Mouse (Mus musculus) stomach, postnatal 0 days (tissue): Measurements from ENCODE around the gene Tmem139. TPM values are rescaled to one million over a fixed set of nuclear protein-coding genes. Genes with fewer than 3 reads are reported as not detected.
A peak's percentile ranks its signal among the peaks of the same experiment; 100 is the strongest.

Experiments
- ATAC-seq: fragments of 200-750 bp; cut with Nextera tagmentation; 2 replicates; pipeline ENCODE4 v1.8.0; 2017; ENCODE audit not compliant: low FRiP score, low TSS enrichment
- DNase-seq: peaks from one replicate; pipeline ENCODE4 v3.0.0-alpha.2; 2016; ENCODE audit warnings: low spot score
- H3K27ac ChIP-seq: fragments of 300-500 bp; sonication (generic); replicated peaks from 2 replicates; pipeline ENCODE4 v1.5.1; 2014; ENCODE audit warnings: mild to moderate bottlenecking, control low read depth
- H3K27me3 ChIP-seq: fragments of 300-500 bp; sonication (generic); 2 replicates; pipeline ENCODE4 v1.6.1; 2014; ENCODE audit warnings: low read length; ENCODE audit not compliant: control insufficient read depth, insufficient read depth
- H3K36me3 ChIP-seq: fragments of 300-500 bp; sonication (generic); 2 replicates; pipeline ENCODE4 v1.6.1; 2014; ENCODE audit warnings: low read length, mixed read lengths; ENCODE audit not compliant: control insufficient read depth, insufficient read depth
- H3K4me1 ChIP-seq: fragments of 300-500 bp; sonication (generic); replicated peaks from 2 replicates; pipeline ENCODE4 v1.6.1; 2014; ENCODE audit warnings: antibody characterized with exemption; ENCODE audit not compliant: control insufficient read depth, insufficient read depth
- H3K4me2 ChIP-seq: fragments of 300-500 bp; sonication (generic); replicated peaks from 2 replicates; pipeline ENCODE4 v1.6.1; 2014; ENCODE audit warnings: low read depth, mild to moderate bottlenecking, control low read depth, moderate library complexity
- H3K4me3 ChIP-seq: fragments of 300-500 bp; sonication (generic); 2 replicates; pipeline ENCODE4 v1.5.1; 2014; ENCODE audit warnings: low read depth, low read length, control low read depth
- H3K9ac ChIP-seq: fragments of 300-500 bp; sonication (generic); 2 replicates; pipeline ENCODE4 v1.6.1; 2014; ENCODE audit warnings: mild to moderate bottlenecking, low read length, control low read depth, mixed read lengths
- H3K9me3 ChIP-seq: fragments of 300-500 bp; sonication (generic); 2 replicates; pipeline ENCODE4 v1.6.1; 2016; ENCODE audit warnings: low read length; ENCODE audit not compliant: control insufficient read depth
- CTCF ChIP-seq: IDR thresholded peaks from 2 replicates; pipeline ENCODE4 v1.5.1; 2016; ENCODE audit warnings: antibody characterized with exemption, low read depth, mild to moderate bottlenecking, moderate library complexity
- EP300 ChIP-seq: optimal IDR thresholded peaks from 2 replicates; pipeline ENCODE3; 2016; ENCODE audit warnings: antibody characterized with exemption
- WGBS: fragments of 180-500 bp; shearing (Covaris S2); extraction: QIAGEN DNeasy Blood & Tissue Kit; methylation state at CpG from one replicate; pipeline ENCODE4 v1.1.7; 2014; 5-methylcytosine and 5-hydroxymethylcytosine counted together
- polyA plus RNA-seq: library from polyadenylated mRNA; unstranded; fragments of >200 nt; fragmentation: Nextera tagmentation; extraction: Ambion mirVana; gene quantifications from 2 replicates; pipeline ENCODE4 v1.2.1, GENCODE M21; 2015

Tmem139 gene
- polyA plus RNA-seq, 1 experiment from 2014 or later = 24.6 TPM

DNA sequence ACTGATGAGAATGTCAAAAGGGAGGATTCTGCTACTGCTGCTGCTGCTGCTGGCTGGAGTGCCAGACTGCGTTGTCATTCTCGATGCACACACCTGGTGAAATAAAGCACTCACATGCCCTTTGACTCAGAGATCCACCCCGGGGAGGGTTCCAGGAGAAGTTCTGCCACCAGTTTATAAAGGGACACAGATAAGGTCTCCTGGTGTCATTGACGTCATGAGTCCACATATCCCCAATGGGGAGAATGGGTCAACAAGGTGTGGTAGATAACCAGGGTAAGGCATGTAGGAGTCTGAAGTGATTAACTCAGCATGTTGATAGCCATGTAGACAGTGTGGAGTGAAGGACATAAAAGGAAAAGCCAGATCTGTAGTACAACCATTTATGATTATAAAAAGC is 32.2 kb upstream of the Tmem139 start:
- Histone ChIP-seq H3K9me3 (no peaks in the 10 kb centered on the region), H3K4me1 (no peaks in the 10 kb centered on the region), H3K27me3 (no peaks in the 10 kb centered on the region), H3K4me3 (no peak overlapping the region), H3K27ac (no peak overlapping the region), H3K4me2 (no peak overlapping the region), H3K9ac (no peak overlapping the region), H3K36me3 (no peaks in the 10 kb centered on the region)
- peak; percentile 91 for ATAC-seq
- TF ChIP-seq CTCF (no peak), EP300 (no peak)
- 54% methylated on average over 4 of the region's 4 CpGs for WGBS
- peak; percentile 50 for DNase-seq

DNA sequence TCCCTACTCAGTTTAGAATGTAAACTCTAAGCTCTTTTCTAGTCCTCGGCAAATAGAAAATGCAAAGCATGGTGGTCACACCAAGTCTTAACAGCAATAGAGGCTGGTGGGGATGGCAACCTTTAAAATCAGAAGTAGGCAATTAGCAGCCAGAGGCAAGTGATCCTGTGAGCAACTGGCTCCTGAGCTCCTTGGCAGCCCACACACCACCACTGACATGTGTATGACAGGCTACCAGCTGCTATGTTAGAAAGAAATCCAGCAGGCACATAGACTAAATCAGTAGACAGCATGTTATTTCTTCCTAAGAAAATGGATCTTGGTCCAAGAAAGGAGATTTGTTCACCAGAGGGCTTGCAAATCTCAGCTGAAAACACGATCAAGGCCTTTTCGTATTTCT is 30.6 kb upstream of the Tmem139 start:
- Histone ChIP-seq H3K27me3 (no peaks in the 10 kb centered on the region), H3K36me3 (no peaks in the 10 kb centered on the region), H3K4me2 (no peak overlapping the region), H3K4me3 (no peak overlapping the region), H3K9ac (no peak overlapping the region), H3K27ac (no peak overlapping the region), H3K4me1 (no peaks in the 10 kb centered on the region), H3K9me3 (no peaks in the 10 kb centered on the region)
- DNase-seq = no peak
- TF ChIP-seq CTCF (no peak), EP300 (no peak)
- WGBS = 78% methylated on average over 3 of the region's 3 CpGs
- ATAC-seq = no peak

DNA sequence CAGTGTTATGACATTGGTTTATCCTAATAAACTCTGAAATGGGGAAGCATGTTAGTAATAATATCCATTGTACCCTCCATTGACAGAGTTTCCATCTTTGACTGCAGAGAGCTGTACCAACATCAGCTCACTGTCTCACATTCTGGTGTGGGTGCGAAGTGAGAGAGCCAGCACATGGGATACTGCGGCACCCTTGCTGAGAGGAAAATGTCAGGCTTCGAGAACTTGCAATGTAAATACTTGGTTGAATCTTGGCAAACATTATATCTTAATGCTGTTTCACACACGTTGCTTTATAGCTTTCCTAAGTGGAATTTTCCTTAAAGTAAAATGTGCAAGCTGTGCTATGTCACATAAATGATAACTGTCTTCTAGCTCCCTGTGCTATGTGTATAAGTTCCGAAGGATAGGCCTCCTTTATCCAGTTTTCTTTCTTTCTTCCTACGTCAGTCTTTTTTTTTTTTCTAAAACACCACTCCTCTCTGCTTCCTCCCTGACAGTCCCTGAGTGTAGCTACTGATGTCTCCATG is 24.4 kb upstream of the Tmem139 start:
- TF ChIP-seq CTCF (no peak), EP300 (no peak)
- no peak overlapping the region for H3K4me3 ChIP-seq
- H3K36me3 ChIP-seq = no peaks in the 10 kb centered on the region
- no peak overlapping the region for H3K9ac ChIP-seq
- no peaks in the 10 kb centered on the region for H3K9me3 ChIP-seq
- 33% methylated on average over 6 of the region's 6 CpGs for WGBS
- no peak overlapping the region for H3K27ac ChIP-seq
- DNase-seq (no peak), ATAC-seq (no peak)
- no peaks in the 10 kb centered on the region for H3K27me3 ChIP-seq
- no peak overlapping the region for H3K4me2 ChIP-seq
- no peaks in the 10 kb centered on the region for H3K4me1 ChIP-seq

DNA sequence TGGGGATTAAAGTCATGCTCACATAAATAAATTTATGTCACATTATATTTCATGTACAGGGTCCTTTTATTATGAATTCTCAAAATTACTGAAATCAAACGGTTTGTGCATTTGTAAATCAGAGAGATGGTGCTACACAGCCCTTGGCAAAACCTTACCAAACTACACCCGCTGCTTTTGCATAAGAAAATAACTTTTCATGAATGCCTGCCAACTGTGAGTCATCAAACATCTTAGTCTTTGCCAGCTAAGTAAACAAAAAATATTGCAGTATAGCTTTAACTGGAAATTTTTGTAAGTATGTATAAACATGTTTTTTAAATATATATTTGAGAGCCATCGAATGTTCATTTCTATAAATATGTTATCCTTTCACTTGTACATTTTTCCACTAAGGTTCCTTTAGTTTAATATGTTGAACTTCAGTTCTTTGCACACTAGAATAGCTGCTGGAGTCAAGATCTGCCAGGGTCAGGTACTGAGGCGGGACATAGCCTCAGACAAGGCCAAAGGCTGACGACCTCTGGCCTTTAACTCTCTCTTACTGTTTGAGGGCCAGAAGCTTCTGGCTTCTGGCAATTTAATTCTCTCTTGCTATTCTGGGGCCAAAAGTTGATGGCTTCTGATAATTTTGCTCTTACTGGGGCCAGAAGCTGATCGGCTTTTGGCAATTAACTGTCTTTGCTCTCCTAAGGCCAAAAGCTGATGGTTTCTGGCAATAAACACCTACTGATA is 20.3 kb upstream of the Tmem139 start:
- Histone ChIP-seq H3K36me3 (no peaks in the 10 kb centered on the region), H3K27ac (no peak overlapping the region), H3K27me3 (no peaks in the 10 kb centered on the region), H3K4me2 (no peak overlapping the region), H3K9ac (no peak overlapping the region), H3K4me1 (peaks cover 6% of the 10 kb centered on the region), H3K4me3 (no peak overlapping the region), H3K9me3 (no peaks in the 10 kb centered on the region)
- no peak for TF ChIP-seq CTCF
- no peak for TF ChIP-seq EP300
- 49% methylated on average over 6 of the region's 6 CpGs for WGBS
- ATAC-seq = no peak
- DNase-seq = no peak

DNA sequence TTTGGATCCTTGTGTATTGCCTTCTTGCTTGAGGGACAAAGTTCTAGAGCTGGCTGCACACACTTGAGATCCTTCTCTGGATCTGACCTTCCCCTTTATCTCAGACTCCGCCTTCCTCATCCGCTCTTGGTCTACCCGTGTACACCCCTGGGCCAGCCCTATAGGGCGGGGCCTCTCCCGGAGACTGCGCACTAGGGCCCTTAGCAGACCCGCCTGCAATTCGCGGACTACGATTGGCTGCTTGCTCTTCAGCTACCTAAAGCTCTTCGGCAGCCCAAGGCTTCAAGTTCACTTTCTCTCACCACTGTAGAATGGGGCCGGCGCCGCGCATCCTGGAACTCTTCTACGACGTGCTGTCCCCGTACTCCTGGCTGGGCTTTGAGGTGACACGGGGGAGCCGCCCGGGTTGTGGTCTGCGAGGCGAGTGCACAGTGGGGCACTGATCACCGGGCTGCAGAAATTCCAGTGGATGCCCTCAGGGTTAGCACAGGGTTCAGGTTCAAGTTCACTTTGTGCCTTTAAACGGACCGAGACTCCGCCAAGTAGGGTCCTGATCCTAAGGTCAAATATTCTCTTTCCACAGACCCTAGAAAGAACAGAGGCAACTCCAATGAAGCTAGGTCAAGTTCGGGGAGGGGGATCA is 15.9 kb upstream of the Tmem139 start, which contains the start of gene Gstk1:
Gene Gstk1, plus strand, starts transcription at position 225 of the 643 bp plus-strand sequence.
- WGBS = 3% methylated on average over 28 of the region's 28 CpGs
- H3K36me3 ChIP-seq = no peaks in the 10 kb centered on the region
- H3K9me3 ChIP-seq = no peaks in the 10 kb centered on the region
- peak within 1 kb of the TSS; percentile 63 for H3K9ac ChIP-seq
- peaks cover 6% of the 10 kb centered on the region for H3K4me1 ChIP-seq
- H3K4me2 ChIP-seq = peak within 1 kb of the TSS; percentile 83
- TF ChIP-seq EP300 (no peak), CTCF (no peak)
- peak within 1 kb of the TSS; percentile 45 for H3K4me3 ChIP-seq
- no peaks in the 10 kb centered on the region for H3K27me3 ChIP-seq
- DNase-seq = peak; percentile 93
- H3K27ac ChIP-seq = no peak within 1 kb of the TSS
- peak; percentile 100 for ATAC-seq

DNA sequence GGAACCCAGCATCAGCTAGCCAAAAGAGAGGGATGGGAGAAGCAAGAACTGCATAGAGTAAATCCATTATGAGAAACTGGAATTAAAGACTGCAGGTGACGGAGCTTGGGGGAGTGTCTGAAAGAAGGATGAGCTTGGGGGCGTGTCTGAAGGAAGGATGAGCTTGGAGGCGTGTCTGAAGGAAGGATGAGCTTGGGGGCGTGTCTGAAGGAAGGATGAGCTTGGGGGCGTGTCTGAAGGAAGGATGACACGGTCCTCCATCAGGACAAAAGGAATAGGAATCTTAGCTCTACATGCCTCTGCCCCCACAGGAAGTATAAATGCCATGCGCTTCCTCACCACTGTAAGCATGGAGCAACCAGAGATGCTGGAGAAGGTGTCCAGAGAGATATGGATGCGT is 14.6 kb upstream of the Tmem139 start:
- H3K9me3 ChIP-seq = no peaks in the 10 kb centered on the region
- no peak overlapping the region for H3K27ac ChIP-seq
- no peaks in the 10 kb centered on the region for H3K27me3 ChIP-seq
- no peak for TF ChIP-seq EP300
- H3K4me1 ChIP-seq = peaks cover 6% of the 10 kb centered on the region
- no peak for ATAC-seq
- H3K36me3 ChIP-seq = no peaks in the 10 kb centered on the region
- H3K4me3 ChIP-seq = no peak overlapping the region
- DNase-seq = no peak
- no peak overlapping the region for H3K4me2 ChIP-seq
- H3K9ac ChIP-seq = no peak overlapping the region
- 26% methylated on average over 8 of the region's 8 CpGs for WGBS
